Mouse (Mus musculus): ENCODE measurements around the gene Tmco2. TPM values are rescaled to one million over a fixed set of nuclear protein-coding genes. Genes with fewer than 3 reads are reported as not detected.
"Not testable (repeated sequence)": the region's sequence is repeated elsewhere in the genome, so short reads cannot be mapped to it uniquely, and the experiment has no call there.

The Tmco2 gene
- total RNA-seq (2021): not detected
- long read RNA-seq, experiment 1: 0 reads
- long read RNA-seq, experiment 2: 0 reads

GRCm38 (mm10) chr4:121109126-121109525 is at the start of gene Tmco2:
TSS of gene Tmco2 (minus strand) at chr4:121109226.
- no peak for DNase-seq

- no peak for DNase-seq
These were observed 5.7 kb downstream of the Tmco2 start for GRCm38 (mm10) chr4:121103304-121103703.

GRCm38 (mm10) chr4:121097650-121098378 is 11.2 kb downstream of the Tmco2 start, which contains the start of gene Zmpste24:
TSS of gene Zmpste24 (minus strand) at chr4:121098241.
- DNase-seq: peak; percentile 75

GRCm38 (mm10) chr4:121090211-121090610 is 18.8 kb downstream of the Tmco2 start:
- no peak for DNase-seq

- DNase-seq: no peak
These were observed 20.3 kb downstream of the Tmco2 start for GRCm38 (mm10) chr4:121088696-121089095.

GRCm38 (mm10) chr4:121084506-121084905 is 24.5 kb downstream of the Tmco2 start:
- no peak for DNase-seq

- no peak for DNase-seq
These were observed 28.6 kb downstream of the Tmco2 start for GRCm38 (mm10) chr4:121080395-121080794.

- DNase-seq: no peak
These were observed 30.9 kb downstream of the Tmco2 start for GRCm38 (mm10) chr4:121077915-121078646.

GRCm38 (mm10) chr4:121074250-121074649 is 34.8 kb downstream of the Tmco2 start:
- no peak for DNase-seq

GRCm38 (mm10) chr4:121065336-121065735 is 43.7 kb downstream of the Tmco2 start:
- no peak for DNase-seq

- DNase-seq: not testable (repeated sequence)
These were observed 49.8 kb downstream of the Tmco2 start for GRCm38 (mm10) chr4:121059218-121059617.

- DNase-seq: no peak
These were observed 52.0 kb downstream of the Tmco2 start for GRCm38 (mm10) chr4:121057032-121057431.

- no peak for DNase-seq
These were observed 52.7 kb downstream of the Tmco2 start for GRCm38 (mm10) chr4:121056342-121056741.

Other genes with a start within 250 kb of the Tmco2 start
- 1 to 10 TPM; 1.5 to 2.2 TPM for gene Exo5, start 184.2 kb downstream of the Tmco2 start, total RNA-seq (2021)
- under 1 TPM; 0.38 to 0.48 TPM for gene Zfp69, start 157.5 kb downstream of the Tmco2 start, total RNA-seq (2021)
- 10 to 100 TPM; 14.5 to 15.9 TPM for gene Smap2, start 92.0 kb downstream of the Tmco2 start, total RNA-seq (2021)
- under 1 TPM; 0.40 to 0.41 TPM for gene Col9a2, start 69.8 kb downstream of the Tmco2 start, total RNA-seq (2021)
- gene Zmpste24, start 11.0 kb downstream of the Tmco2 start, total RNA-seq (2021): 10 to 100 TPM; 16.1 to 17.2 TPM
- gene Rlf, start 105.9 kb upstream of the Tmco2 start, total RNA-seq (2021): 1 to 10 TPM; 6.9 to 7.4 TPM
- not detected for gene Gm12888, start 215.7 kb upstream of the Tmco2 start, total RNA-seq (2021)

Data from gastrocnemius, postnatal 25 days (tissue).